Mouse (Mus musculus) lung, postnatal 4 days (tissue): Measurements from ENCODE around the gene Myof.

Experiments used
- DNase-seq, 2 experiments: peaks; one replicate each; pipeline ENCODE4 v3.0.0; 2021

Myof gene

GRCm38 (mm10) chr19:37860267-37860666 lies 183.1 kb downstream of the Myof start:
- DNase-seq = no peak

- DNase-seq = no peak
Measured at GRCm38 (mm10) chr19:37858406-37859081, 184.8 kb downstream of the Myof start.

- DNase-seq = no peak
Measured at GRCm38 (mm10) chr19:37852056-37852455, 191.3 kb downstream of the Myof start.

GRCm38 (mm10) chr19:37851590-37852038 lies 191.8 kb downstream of the Myof start:
- peak in 1 of 2 experiments; percentile 29 for DNase-seq
